Mouse (Mus musculus): ENCODE data around the gene Gm7030.
A peak's percentile ranks its signal among the peaks of the same experiment; 100 is the strongest.
"Not testable (repeated sequence)": the region's sequence is repeated elsewhere in the genome, so short reads cannot be mapped to it uniquely, and the experiment has no call there.

Gm7030 gene

DNA sequence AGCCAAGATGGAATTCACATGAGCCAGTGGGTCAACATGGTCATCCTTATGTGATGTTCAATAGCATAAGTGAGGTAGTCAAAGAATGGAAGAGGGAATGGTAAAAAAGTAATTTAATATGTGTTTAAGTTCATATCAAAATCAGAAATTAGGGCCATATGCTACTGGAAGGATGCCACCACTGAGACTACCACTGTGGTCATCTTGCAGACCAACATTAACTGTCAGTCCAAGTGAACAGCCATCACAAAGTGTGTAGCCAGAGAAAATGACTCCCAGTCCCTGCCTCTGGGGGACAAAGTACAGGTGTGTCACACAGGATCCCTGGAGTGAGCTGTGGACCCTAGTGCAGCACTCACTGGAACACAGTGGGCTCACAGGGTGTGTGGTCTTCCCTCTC is 47.3 kb downstream of the Gm7030 start:
- not testable (repeated sequence) for DNase-seq

DNA sequence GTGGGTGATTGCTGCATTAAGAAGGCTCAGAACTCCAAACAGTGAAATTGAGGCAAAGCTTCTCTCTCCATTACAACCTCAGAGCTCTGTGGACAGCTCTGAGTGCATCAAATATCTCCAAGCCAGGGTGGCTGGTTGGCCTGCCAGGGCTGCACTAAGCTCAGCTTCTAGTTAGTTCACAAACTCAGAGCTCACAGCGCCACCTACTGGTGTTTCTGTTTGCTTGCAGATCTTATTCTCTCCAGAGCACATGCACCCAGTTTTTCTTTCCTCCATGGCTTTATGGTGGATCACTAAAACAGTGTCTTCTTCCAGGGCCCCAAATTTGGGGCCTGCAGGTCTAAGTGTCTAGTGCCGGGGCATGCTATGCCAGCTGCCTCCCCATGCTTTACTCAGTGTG is 68.4 kb downstream of the Gm7030 start:
- peak; percentile 90 to 98 for DNase-seq
